Mouse (Mus musculus) CH12.LX (cell line): ENCODE results near the gene Arhgef11.

ENCODE experiments used
- CTCF ChIP-seq, 2 experiments: IDR thresholded peaks in 1 of 2; conservative IDR thresholded peaks in 1 of 2; 2 replicates each; pipeline ENCODE4 v1.5.1; 2011 to 2012; ENCODE audit warnings: low read depth in 2 of 2, low read length in 2 of 2, improper control_type of control experiment in 1 of 2, inconsistent platforms in 1 of 2, mild to moderate bottlenecking in 1 of 2, moderate library complexity in 1 of 2
- JUN ChIP-seq: IDR thresholded peaks from 2 replicates; pipeline ENCODE4 v1.6.1; 2011; ENCODE audit warnings: low read depth, mild to moderate bottlenecking, low read length, improper control_type of control experiment, moderate library complexity; ENCODE audit not compliant: insufficient read depth
- POLR2A ChIP-seq: IDR thresholded peaks from 2 replicates; pipeline ENCODE4 v1.6.1; 2011; ENCODE audit warnings: low read depth, mild to moderate bottlenecking, improper control_type of control experiment, low read length
- RAD21 ChIP-seq: IDR thresholded peaks from 2 replicates; pipeline ENCODE4 v1.6.1; 2011; ENCODE audit warnings: low read depth, mild to moderate bottlenecking, low read length, improper control_type of control experiment, moderate library complexity
- RCOR1 ChIP-seq: conservative IDR thresholded peaks from 2 replicates; pipeline ENCODE4 v1.6.1; 2012; ENCODE audit warnings: low read depth, mild to moderate bottlenecking, inconsistent platforms, low read length, improper control_type of control experiment
- TBP ChIP-seq: conservative IDR thresholded peaks from 2 replicates; pipeline ENCODE4 v1.6.1; 2011; ENCODE audit warnings: low read depth, low read length, improper control_type of control experiment
- USF2 ChIP-seq: conservative IDR thresholded peaks from 2 replicates; pipeline ENCODE4 v1.6.1; 2011; ENCODE audit warnings: low read depth, low read length, improper control_type of control experiment
- ZMIZ1 ChIP-seq: IDR thresholded peaks from 2 replicates; pipeline ENCODE4 v1.6.1; 2012; ENCODE audit warnings: low read depth, mild to moderate bottlenecking, inconsistent platforms, low read length, improper control_type of control experiment

DNA sequence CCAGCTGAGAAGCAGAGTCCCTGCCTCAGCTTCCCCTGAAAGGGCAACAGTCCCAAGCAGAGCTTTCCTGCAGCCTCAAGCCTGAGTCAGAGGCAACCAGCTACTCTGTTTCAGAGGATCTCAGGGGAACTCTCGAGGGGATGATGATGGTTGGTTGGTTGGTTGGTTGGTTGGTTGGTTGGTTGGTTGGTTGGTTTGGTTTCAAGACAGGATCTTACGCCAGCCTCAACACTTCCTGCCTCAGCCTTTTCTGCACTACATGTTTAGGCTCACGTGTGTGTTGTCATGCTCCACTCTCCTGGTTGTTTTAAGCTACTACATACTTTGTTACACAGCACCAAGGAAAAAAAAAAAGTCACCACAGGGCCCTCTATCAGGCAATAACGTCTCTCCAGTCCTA, 126.6 kb downstream of the Arhgef11 start:
- TF ChIP-seq USF2 (no peak), RCOR1 (no peak), POLR2A (no peak), CTCF (conservative IDR thresholded peaks at IDR 0.05 in 1 of 2, IDR thresholded peaks at IDR 0.05 in 1 of 2; ENCODE audit: low read depth in 2 of 2, low read length in 2 of 2) (no peak), JUN (no peak), TBP (no peak), ZMIZ1 (no peak), RAD21 (no peak)
